In the genomic region with DNA sequence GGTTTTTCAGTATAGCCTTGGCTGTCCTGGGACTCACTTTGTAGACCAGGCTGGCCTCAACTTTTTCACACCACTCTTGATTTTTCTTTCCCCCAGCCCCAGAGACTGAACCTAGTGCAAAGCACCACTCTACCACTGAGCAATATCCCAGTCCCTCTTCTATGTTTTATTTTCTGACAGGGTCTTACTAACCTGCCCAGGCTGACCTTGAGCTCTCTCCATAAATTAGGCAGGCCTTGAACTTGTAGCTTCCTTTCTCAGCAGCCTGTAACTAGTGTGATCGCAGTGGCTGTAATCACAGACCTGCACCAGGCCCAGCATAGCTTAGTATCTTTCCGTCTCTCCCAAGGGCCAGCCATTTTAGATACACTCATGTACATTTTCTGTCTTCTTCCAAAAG, we compare ENCODE assay signal across 13 mouse cellular contexts.
"Had no signal": no experiment of that assay in that cellular context is flagged by ENCODE, and none has a peak within 500 bp of the region (broad histone marks: within the 10 kb centered on the region; RNA-seq: fewer than 3 reads in every experiment).

No protein-coding gene starts in this region.

- H3K9ac ChIP-seq: liver, embryonic 13.5 days; midbrain, embryonic 12.5 days; midbrain, embryonic 15.5 days had no signal

- H3K27me3 ChIP-seq: liver, embryonic 13.5 days; midbrain, embryonic 15.5 days had no signal

- H3K36me3 ChIP-seq: liver, embryonic 13.5 days; midbrain, embryonic 12.5 days; midbrain, embryonic 15.5 days had no signal

- H3K27ac ChIP-seq: kidney, postnatal 0 days; liver, embryonic 13.5 days; midbrain, embryonic 12.5 days; midbrain, embryonic 15.5 days had no signal

- H3K4me3 ChIP-seq: liver, embryonic 13.5 days; midbrain, embryonic 12.5 days; midbrain, embryonic 15.5 days; myocyte had no signal

- H3K9me3 ChIP-seq: liver, embryonic 13.5 days; midbrain, embryonic 12.5 days; midbrain, embryonic 15.5 days had no signal

- H3K4me2 ChIP-seq: liver, embryonic 13.5 days; midbrain, embryonic 12.5 days; midbrain, embryonic 15.5 days had no signal

- DNase-seq: kidney, adult 18-20 months; kidney, adult 9 months; kidney, postnatal 25 days; liver, embryonic 13.5 days; lung, adult 2 months; lung, postnatal 14 days; lung, postnatal 4 days; thymus, postnatal 25 days had no signal

- ATAC-seq: intestine, embryonic 16.5 days; midbrain, embryonic 15.5 days had no signal
